Mouse (Mus musculus): ENCODE results near the gene Snrpf. TPM values are rescaled to one million over a fixed set of nuclear protein-coding genes. Genes with fewer than 3 reads are reported as not detected.

Gene Snrpf
- polyA plus RNA-seq (2014; fragmentation: Illumina TruSeq; extraction: RNeasy Lipid Tissue Mini Kit (QIAGEN cat#74804); ENCODE audit: low replicate concordance): 33.3 TPM

DNA sequence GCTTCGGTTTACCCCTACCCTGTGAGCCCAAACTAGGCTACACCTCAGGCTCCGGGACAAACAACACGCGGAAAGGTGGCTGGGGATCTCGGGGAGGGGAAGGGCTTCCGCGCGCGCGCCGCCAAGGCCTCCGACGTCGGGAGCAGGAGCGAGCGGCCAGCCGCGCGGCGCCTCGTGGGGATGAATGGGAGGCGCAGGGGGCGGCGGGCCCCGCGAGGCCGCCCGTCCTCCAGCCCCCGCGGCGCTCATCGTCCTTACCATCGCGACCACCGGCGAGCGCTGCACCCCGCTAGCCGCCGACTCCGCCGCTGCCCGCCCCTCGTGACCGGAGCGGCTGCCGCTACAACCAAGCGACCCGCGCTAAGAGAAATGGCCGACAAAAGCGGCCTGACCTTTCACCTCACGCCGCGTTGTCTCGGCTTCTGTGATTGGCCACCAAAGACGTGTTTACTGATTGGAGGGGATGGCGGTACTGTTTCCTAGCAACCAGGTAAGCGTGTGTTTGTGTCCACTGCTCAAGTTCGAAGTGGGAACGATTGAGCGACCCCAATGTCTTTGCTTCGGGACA is at the start of gene Snrpf:
Gene Snrpf (minus strand): TSS at position 426 of the 568 bp plus-strand sequence.

DNA sequence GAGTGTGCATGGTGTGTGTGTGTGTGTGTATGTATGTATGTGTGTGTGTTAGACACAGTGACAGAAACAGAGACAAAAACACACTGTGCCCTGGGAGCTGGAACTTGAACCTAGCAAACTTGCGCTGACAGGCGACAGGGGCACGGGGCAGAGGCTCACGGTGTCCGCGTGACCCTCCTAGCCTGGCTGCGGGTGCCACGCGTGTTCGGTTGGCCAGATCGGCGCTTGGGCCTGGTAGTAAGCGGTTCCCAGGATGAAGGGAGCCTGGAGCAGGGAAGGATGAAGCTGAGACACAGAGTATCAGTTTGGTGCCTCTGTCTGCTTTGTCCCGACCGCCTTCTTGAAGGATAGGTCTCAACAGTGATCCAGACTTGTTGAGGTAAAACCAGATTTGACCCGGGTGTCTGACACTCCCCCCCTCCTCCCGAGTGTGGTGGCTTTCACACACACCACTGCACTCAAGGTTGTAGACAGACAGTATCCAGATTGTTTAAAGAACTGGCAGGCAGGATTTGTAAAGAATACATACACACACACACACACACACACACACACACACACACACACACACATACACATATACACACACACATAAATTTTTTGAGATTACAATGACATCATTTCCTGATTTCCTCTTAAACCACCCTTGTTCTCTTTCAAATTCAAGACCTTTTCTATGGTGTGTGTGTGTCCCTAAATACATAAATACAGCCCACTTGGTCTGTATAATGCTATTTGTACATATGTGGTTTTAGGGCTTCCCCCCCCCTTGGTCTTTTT is 48.9 kb downstream of the Snrpf start, which contains the start of gene Ccdc38:
Gene Ccdc38 (plus strand): TSS at position 202 of the 780 bp plus-strand sequence.

GRCm38 (mm10) chr10:93539775-93540430 is 49.6 kb downstream of the Snrpf start, which contains the start of gene Amdhd1:
Gene Amdhd1, minus strand, starts transcription at chr10:93540033.

Other genes starting within 250 kb of the Snrpf start
- gene Lta4h, start 136.3 kb downstream of the Snrpf start, polyA plus RNA-seq (2014; fragmentation: Illumina TruSeq; extraction: RNeasy Lipid Tissue Mini Kit (QIAGEN cat#74804); ENCODE audit: low replicate concordance): 156 TPM
- 0.37 TPM for gene Hal, start 100.9 kb downstream of the Snrpf start, polyA plus RNA-seq (2014; fragmentation: Illumina TruSeq; extraction: RNeasy Lipid Tissue Mini Kit (QIAGEN cat#74804); ENCODE audit: low replicate concordance)
- not detected for gene Amdhd1, start 49.7 kb downstream of the Snrpf start, polyA plus RNA-seq (2014; fragmentation: Illumina TruSeq; extraction: RNeasy Lipid Tissue Mini Kit (QIAGEN cat#74804); ENCODE audit: low replicate concordance)
- gene Ccdc38, start 49.1 kb downstream of the Snrpf start, polyA plus RNA-seq (2014; fragmentation: Illumina TruSeq; extraction: RNeasy Lipid Tissue Mini Kit (QIAGEN cat#74804); ENCODE audit: low replicate concordance): 0.26 TPM
- gene Ntn4, start 51.0 kb upstream of the Snrpf start, polyA plus RNA-seq (2014; fragmentation: Illumina TruSeq; extraction: RNeasy Lipid Tissue Mini Kit (QIAGEN cat#74804); ENCODE audit: low replicate concordance): 20.1 TPM
- gene Usp44, start 241.8 kb upstream of the Snrpf start, polyA plus RNA-seq (2014; fragmentation: Illumina TruSeq; extraction: RNeasy Lipid Tissue Mini Kit (QIAGEN cat#74804); ENCODE audit: low replicate concordance): not detected